Mouse (Mus musculus) midbrain, embryonic 10.5 days (tissue): Measurements from ENCODE around the gene Mpped2. TPM values are rescaled to one million over a fixed set of nuclear protein-coding genes. Genes with fewer than 3 reads are reported as not detected.

ENCODE experiments used
- DNase-seq: peaks from one replicate; pipeline ENCODE4 v3.0.0-alpha.2; 2017; ENCODE audit warnings: low spot score
- H3K27ac ChIP-seq: fragments of 300-500 bp; sonication (generic); replicated peaks from 2 replicates; pipeline ENCODE4 v1.5.1; 2016; ENCODE audit warnings: mild to moderate bottlenecking
- H3K27me3 ChIP-seq: fragments of 300-500 bp; sonication (generic); 2 replicates; pipeline ENCODE4 v1.6.1; 2016; ENCODE audit warnings: low read depth, mild to moderate bottlenecking; ENCODE audit not compliant: poor library complexity, severe bottlenecking
- H3K36me3 ChIP-seq: fragments of 300-500 bp; sonication (generic); 2 replicates; pipeline ENCODE4 v1.6.1; 2016; ENCODE audit warnings: mild to moderate bottlenecking, moderate library complexity
- H3K4me1 ChIP-seq: fragments of 300-500 bp; sonication (generic); 2 replicates; pipeline ENCODE4 v1.6.1; 2016
- H3K4me3 ChIP-seq: fragments of 300-500 bp; sonication (generic); 2 replicates; pipeline ENCODE4 v1.5.1; 2016; ENCODE audit warnings: mild to moderate bottlenecking, moderate library complexity
- H3K9me3 ChIP-seq: fragments of 300-500 bp; sonication (generic); replicated peaks from 2 replicates; pipeline ENCODE4 v1.6.1; 2016; ENCODE audit warnings: mild to moderate bottlenecking
- WGBS: fragments of 180-500 bp; shearing (Covaris S2); methylation state at CpG from one replicate; pipeline ENCODE4 v1.1.7; 2016; 5-methylcytosine and 5-hydroxymethylcytosine counted together
- polyA plus RNA-seq: library from polyadenylated mRNA; unstranded; fragments of >200 nt; fragmentation: Nextera tagmentation; extraction: Ambion mirVana; gene quantifications from 2 replicates; pipeline ENCODE4 v1.2.1, GENCODE M21; 2016

Mpped2 gene
- 29.8 and 41.3 TPM in 2 replicates for polyA plus RNA-seq

GRCm38 (mm10) chr2:106692783-106693701, at the start of gene Mpped2:
Mpped2 (plus strand) TSS chr2:106693269.
- peaks cover 50% of the 10 kb centered on the region for H3K4me1 ChIP-seq
- no peaks in the 10 kb centered on the region for H3K36me3 ChIP-seq
- peak; percentile 91 for DNase-seq
- H3K4me3 ChIP-seq, result peak within 1 kb of the TSS; percentile 87
- under 1% methylated on average over 42 of the region's 56 CpGs for WGBS
- peak within 1 kb of the TSS; percentile 99 for H3K27ac ChIP-seq
- no peaks in the 10 kb centered on the region for H3K9me3 ChIP-seq
- H3K27me3 ChIP-seq, result peaks cover 39% of the 10 kb centered on the region

DNA sequence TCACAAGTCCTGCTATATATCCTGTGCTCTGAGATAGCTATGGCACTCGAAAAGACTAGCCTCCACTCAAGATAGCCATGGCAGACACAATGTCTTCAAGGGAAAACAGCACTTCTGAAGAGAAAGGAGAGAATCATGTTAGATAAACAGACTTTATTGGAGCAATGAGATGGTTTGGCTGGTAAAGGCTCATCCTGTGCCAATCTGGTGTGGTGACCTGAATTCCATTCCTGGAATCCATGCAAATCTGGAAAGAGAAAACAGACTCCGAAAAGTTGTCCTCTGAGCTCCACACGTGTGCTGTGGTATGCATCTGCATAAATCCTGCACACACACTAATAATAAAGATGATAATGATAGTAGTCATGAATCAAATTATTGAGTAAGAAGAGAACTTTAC, 48.3 kb upstream of the Mpped2 start:
- H3K27ac ChIP-seq, result no peak overlapping the region
- H3K4me3 ChIP-seq, result no peak overlapping the region
- no peaks in the 10 kb centered on the region for H3K36me3 ChIP-seq
- no peaks in the 10 kb centered on the region for H3K9me3 ChIP-seq
- WGBS, result 93% methylated on average over 3 of the region's 3 CpGs
- 0 out of 2 replicates have a peak, but pooled peaks cover 5% of the 10 kb centered on the region for H3K27me3 ChIP-seq
- no peak for DNase-seq
- peaks cover 10% of the 10 kb centered on the region for H3K4me1 ChIP-seq

DNA sequence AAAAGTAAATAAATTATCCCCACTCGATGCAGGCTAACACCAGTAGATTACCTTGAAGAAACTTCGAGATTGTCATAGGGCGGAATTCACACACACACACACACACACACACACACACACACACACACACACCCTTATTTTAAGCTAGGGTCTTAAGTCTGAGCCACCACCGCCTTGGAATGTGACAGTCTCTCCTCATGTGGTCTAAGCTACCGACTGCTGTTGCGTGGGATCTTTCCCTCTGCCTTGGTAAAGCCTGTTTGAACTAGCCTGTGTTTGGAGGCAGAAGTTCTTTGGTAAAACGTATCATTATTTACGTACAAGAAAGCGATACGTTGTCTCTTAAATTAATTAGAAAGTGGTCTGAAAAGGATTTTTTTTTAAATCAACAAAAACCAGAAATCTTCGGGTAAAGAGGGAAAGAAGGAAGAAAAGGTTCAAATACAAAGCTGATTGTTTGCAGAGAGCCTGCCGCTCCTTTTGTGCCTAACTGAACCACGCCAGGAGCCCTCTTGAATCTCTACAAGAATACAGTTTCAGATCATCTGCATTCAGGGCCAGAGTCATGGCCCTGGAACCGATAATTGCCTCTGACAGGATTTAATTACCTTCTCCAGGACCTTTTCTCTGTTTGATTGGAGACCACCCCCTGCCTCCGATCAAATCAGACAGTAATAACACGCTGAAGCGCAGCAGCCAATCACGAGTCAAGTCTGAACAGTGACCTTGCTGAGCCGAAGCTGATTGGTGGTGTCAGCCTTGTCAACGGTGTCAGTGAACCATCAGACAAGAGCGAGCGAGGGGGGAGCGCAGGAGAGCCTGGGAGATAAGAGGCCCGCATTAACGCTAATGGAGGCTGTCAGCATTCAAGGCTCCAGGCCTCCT, 43.1 kb upstream of the Mpped2 start:
- Histone ChIP-seq H3K4me1 (peaks cover 24% of the 10 kb centered on the region), H3K4me3 (peak overlapping the region; percentile 55), H3K36me3 (no peaks in the 10 kb centered on the region), H3K27me3 (0 out of 2 replicates have a peak, but pooled peaks cover 5% of the 10 kb centered on the region), H3K27ac (peak overlapping the region; percentile 89), H3K9me3 (no peaks in the 10 kb centered on the region)
- DNase-seq, result peak; percentile 87
- WGBS, result 7% methylated on average over 25 of the region's 25 CpGs

DNA sequence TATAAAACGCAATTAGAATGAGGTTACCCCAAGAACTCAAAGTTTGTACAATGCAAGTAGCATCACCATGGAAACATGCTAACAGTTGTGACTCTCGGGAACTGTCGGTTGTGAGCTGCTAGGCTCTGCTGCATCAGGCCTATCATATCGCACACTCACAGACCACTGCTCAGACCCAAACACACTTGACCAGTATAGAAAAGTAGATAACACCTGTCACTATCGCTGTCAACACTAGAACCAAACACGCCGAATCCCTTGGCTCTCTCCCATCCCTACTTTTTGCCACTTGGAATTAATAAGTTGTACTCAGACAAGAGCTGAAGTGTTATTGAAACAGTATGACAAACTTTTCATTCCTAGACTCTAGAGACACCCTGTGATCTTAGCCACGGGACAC, 40.9 kb upstream of the Mpped2 start:
- Histone ChIP-seq H3K27me3 (0 out of 2 replicates have a peak, but pooled peaks cover 5% of the 10 kb centered on the region), H3K36me3 (no peaks in the 10 kb centered on the region), H3K27ac (no peak overlapping the region), H3K4me3 (no peak overlapping the region), H3K4me1 (peaks cover 24% of the 10 kb centered on the region), H3K9me3 (no peaks in the 10 kb centered on the region)
- WGBS, result 80% methylated on average over 8 of the region's 8 CpGs
- no peak for DNase-seq

- no peak for DNase-seq
- 0 out of 2 replicates have a peak, but pooled peaks cover 5% of the 10 kb centered on the region for H3K27me3 ChIP-seq
- no peaks in the 10 kb centered on the region for H3K9me3 ChIP-seq
- H3K4me1 ChIP-seq, result peaks cover 24% of the 10 kb centered on the region
- H3K36me3 ChIP-seq, result no peaks in the 10 kb centered on the region
- H3K4me3 ChIP-seq, result no peak overlapping the region
- 82% methylated on average over 4 of the region's 4 CpGs for WGBS
- no peak overlapping the region for H3K27ac ChIP-seq
Measured at GRCm38 (mm10) chr2:106652741-106653140, 40.3 kb upstream of the Mpped2 start.

GRCm38 (mm10) chr2:106653261-106653660, 39.8 kb upstream of the Mpped2 start:
- H3K27me3 ChIP-seq, result 0 out of 2 replicates have a peak, but pooled peaks cover 5% of the 10 kb centered on the region
- peaks cover 24% of the 10 kb centered on the region for H3K4me1 ChIP-seq
- no peak overlapping the region for H3K4me3 ChIP-seq
- DNase-seq, result no peak
- WGBS, result 91% methylated on average over 4 of the region's 4 CpGs
- no peaks in the 10 kb centered on the region for H3K36me3 ChIP-seq
- H3K27ac ChIP-seq, result no peak overlapping the region
- H3K9me3 ChIP-seq, result no peaks in the 10 kb centered on the region

DNA sequence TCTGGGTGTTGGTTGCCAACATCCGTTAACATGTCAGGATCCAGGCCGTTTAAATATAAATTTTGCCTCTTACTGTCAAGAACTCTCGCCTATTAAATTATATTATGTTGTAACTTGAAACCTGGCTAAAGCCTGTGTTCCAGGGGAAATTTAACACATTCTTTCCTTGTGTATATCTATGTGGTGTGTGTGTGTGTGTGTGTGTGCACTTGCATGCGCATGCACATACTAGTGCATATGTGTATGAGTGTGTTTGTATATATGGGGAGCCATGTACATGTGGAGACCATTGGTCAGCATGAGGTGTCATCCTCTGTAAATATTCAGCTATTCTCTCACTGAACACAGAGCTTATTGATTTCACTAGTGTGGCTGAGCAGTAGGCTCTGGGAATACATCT, 37.8 kb upstream of the Mpped2 start:
- WGBS, result 93% methylated on average over 4 of the region's 4 CpGs
- H3K27me3 ChIP-seq, result no peaks in the 10 kb centered on the region
- no peak overlapping the region for H3K4me3 ChIP-seq
- no peak for DNase-seq
- H3K4me1 ChIP-seq, result peaks cover 13% of the 10 kb centered on the region
- H3K9me3 ChIP-seq, result no peaks in the 10 kb centered on the region
- H3K27ac ChIP-seq, result no peak overlapping the region
- H3K36me3 ChIP-seq, result no peaks in the 10 kb centered on the region

- Histone ChIP-seq H3K4me3 (no peak overlapping the region), H3K27ac (no peak overlapping the region), H3K4me1 (no peaks in the 10 kb centered on the region), H3K9me3 (no peaks in the 10 kb centered on the region), H3K27me3 (no peaks in the 10 kb centered on the region), H3K36me3 (no peaks in the 10 kb centered on the region)
- DNase-seq, result no peak
- 83% methylated on average over 11 of the region's 11 CpGs for WGBS
Measured at GRCm38 (mm10) chr2:106665271-106665670, 27.8 kb upstream of the Mpped2 start.

GRCm38 (mm10) chr2:106674319-106674718, 18.8 kb upstream of the Mpped2 start:
- Histone ChIP-seq H3K27ac (no peak overlapping the region), H3K27me3 (no peaks in the 10 kb centered on the region), H3K4me3 (no peak overlapping the region), H3K9me3 (no peaks in the 10 kb centered on the region), H3K4me1 (no peaks in the 10 kb centered on the region), H3K36me3 (no peaks in the 10 kb centered on the region)
- 89% methylated on average over 8 of the region's 8 CpGs for WGBS
- DNase-seq, result no peak

DNA sequence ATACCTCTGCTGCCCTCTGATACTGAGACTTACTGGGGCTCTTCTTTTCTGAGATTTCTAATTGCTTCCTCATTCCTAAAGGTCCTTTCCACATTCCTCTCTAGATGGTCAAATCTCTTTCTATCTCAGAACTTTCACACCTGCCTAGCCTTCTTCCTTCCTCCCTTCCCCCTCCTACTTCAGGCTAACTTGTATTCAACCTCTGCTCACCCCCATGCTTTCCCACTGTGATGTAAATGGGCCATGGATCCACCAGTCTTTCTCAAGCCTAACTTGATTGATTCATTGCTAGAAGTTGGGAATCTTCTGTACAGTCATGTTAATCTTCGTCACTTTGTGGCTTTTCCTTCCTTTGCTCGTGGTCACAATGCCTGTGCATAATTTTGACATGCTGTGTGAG, 15.6 kb upstream of the Mpped2 start:
- H3K4me3 ChIP-seq, result no peak overlapping the region
- no peak for DNase-seq
- H3K4me1 ChIP-seq, result no peaks in the 10 kb centered on the region
- 68% methylated on average over 2 of the region's 2 CpGs for WGBS
- no peak overlapping the region for H3K27ac ChIP-seq
- no peaks in the 10 kb centered on the region for H3K36me3 ChIP-seq
- no peaks in the 10 kb centered on the region for H3K27me3 ChIP-seq
- no peaks in the 10 kb centered on the region for H3K9me3 ChIP-seq

GRCm38 (mm10) chr2:106679720-106680455, 13.2 kb upstream of the Mpped2 start:
- WGBS, result 86% methylated on average over 5 of the region's 5 CpGs
- DNase-seq, result no peak

GRCm38 (mm10) chr2:106683185-106683831, 9.8 kb upstream of the Mpped2 start:
- H3K9me3 ChIP-seq, result no peaks in the 10 kb centered on the region
- H3K27ac ChIP-seq, result no peak overlapping the region
- whole genome bisulfite sequencing, result 56% methylated on average over 9 of the region's 9 CpGs
- H3K4me1 ChIP-seq, result peaks cover 10% of the 10 kb centered on the region
- no peaks in the 10 kb centered on the region for H3K27me3 ChIP-seq
- no peaks in the 10 kb centered on the region for H3K36me3 ChIP-seq
- DNase-seq, result no peak
- H3K4me3 ChIP-seq, result no peak overlapping the region

More at GRCm38 (mm10) chr2:106679720-106680455, 13.2 kb upstream of the Mpped2 start:
- H3K36me3 ChIP-seq, result no peaks in the 10 kb centered on the region
- no peak overlapping the region for H3K4me3 ChIP-seq
- no peaks in the 10 kb centered on the region for H3K27me3 ChIP-seq
- H3K4me1 ChIP-seq, result peaks cover 10% of the 10 kb centered on the region
- no peaks in the 10 kb centered on the region for H3K9me3 ChIP-seq
- no peak overlapping the region for H3K27ac ChIP-seq
